Mouse (Mus musculus) adrenal gland (tissue): ENCODE measurements at regions not wholly inside any gene's neighbourhood (a gene's known extent, or its start where the extent isn't known, plus 50 kb on each side); places are given as distances from the start of the nearest gene placed in this dataset.

ENCODE experiments used
- intact Hi-C: fragments of 180-260 bp; cut with DNase I; formaldehyde crosslinking; loops from one replicate; pipeline ENCODE4 v1.15.1; 2025

DNA sequence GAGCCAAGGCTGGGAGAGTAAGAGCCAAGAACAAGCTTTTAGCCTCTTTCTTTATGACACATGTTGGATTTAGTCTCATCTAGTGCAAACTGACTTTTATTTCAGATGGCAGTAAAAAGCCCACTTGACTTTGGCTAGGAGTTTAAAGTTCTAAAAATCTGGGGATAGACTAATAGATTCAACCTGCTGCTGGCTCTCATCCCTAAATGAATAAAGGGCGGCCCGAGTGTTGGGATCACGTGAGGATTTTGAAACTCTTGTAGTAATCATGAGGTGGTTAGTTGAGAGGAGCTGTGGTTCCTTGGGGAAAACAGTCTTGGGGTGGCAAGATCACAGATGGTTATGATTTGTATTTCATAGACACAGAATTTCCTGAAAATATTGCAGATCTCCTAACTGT is 975.9 kb downstream of the Robo2 start:
- intact Hi-C loops, result no loop called here

DNA sequence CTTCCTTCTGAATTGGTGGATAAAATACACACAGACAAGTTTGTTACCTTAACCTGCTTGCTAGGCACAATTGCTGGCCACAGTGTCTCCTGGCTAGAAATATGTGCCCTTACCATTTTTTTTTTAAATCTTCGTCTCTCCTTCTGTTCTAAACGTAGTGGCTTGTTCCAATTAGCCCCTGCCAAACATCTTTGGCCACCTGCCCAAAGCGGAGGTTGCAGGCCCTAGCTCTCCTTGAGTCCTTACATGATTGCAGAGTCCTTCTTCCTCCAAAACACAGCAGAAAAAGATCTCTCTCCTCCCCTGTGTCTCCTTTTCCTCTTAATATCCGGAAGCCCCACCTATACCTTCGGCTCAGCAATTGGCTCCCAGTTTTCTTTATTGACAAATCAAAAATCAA is 986.8 kb downstream of the Robo2 start:
- intact Hi-C loops, result no loop called here

DNA sequence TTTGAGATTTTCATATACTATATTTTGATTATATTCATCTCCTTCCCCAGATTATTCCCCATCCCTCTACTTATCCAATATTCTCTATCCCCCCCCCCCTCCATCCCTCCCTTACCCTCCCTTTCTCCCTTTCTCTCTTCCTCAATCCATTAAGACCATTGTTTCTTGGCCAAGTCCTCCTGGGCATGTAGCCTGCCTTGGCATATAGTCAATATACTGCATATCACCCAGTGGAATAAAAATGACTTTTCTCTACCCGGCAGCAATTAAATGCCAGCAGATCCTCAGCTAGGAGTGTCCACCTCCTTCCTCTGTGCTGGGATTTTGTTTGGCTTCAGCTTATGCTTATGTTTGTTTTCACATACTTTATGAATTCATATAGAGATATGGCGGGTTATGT is 987.3 kb downstream of the Robo2 start:
- intact Hi-C loops, result no loop called here

DNA sequence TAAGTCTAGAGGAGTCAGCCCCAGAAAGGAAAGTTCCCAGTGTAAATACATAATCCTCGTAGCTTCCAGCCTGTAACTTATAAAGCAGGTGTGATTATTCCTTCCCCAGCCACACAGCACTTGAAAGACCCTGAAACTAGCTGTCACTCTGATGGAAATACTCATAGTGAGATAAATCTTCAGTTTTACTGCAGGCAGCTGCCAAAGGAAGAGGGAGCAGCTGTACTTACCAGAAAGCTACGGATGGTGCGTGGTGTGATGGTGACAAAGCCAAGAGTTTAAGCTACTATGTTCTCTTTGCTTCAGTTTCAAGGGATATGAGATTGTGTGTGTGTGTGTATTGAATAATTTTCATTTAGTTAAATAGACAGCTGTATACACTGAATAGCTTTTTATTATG is 1007.1 kb downstream of the Robo2 start:
- intact Hi-C loops, result no loop called here

DNA sequence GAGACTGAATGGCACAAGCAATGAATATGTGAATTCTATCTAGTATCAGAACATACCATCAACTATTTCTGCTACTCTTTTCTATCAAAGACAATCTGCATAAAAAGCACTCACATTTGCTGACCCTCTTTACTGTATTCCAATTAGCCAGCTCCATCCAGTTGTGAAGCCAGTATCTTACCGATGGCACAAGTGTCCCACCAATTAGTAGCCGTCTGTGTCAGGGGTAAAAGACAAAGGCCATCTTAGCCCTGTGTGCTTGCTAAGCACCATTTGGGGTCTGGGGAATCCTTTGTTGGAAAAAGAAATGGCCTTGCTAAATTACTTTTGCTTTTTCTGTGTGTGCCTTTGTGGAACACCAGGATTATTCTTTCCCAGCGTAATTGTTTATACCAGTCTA is 1007.5 kb downstream of the Robo2 start:
- intact Hi-C loops, result no loop called here

- intact Hi-C loops, result no loop called here
Observed at GRCm38 (mm10) chr16:73379056-73379455, 1032.6 kb downstream of the Robo2 start.

DNA sequence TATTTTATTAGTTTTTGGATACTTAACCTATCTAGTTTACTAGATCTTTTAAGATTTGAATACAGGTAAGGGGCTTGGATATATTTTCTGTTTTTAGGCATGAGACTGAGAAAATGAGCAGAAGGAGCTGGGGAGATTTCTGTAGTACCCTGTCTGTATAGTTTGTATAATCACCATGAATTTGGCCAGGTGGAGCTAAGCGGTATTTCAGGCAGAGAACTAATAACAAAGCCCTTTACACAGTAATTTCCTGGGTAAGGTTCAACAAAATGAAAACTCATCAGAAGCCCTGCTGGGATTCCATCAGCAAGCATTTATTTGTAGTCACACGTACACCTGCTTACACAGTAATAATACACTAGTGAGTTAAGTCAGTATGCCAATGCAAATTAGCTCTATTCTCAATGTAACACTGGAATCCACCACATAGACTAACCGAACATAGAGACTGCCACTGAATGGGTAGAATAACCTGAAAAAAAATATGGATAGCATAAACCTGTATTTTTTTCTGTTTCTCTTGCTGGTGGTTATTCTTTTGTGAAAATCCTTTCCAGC is 1036.9 kb downstream of the Robo2 start:
- intact Hi-C loops, result no loop called here

GRCm38 (mm10) chr16:73368607-73369233 is 1042.9 kb downstream of the Robo2 start:
- intact Hi-C loops, result no loop called here

DNA sequence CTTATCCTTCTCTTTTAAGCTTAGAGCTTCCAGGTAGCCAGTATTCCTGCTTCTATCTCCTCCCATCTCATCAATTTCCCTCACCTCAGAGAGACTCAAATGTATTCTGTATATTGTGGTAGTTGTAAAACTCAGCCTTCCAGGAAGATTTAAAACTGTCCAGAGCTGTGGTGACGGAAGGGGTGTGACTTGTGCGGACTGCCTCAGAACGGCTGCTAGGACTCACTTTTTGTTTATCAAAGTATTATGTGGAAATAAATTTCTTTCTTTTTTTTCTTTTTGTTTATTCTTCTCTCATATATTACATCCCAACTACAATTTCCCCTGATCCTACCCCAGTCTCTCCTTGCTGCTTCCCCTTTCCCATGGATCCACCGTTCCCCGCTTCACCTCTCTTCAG is 1043.7 kb downstream of the Robo2 start:
- intact Hi-C loops, result no loop called here

DNA sequence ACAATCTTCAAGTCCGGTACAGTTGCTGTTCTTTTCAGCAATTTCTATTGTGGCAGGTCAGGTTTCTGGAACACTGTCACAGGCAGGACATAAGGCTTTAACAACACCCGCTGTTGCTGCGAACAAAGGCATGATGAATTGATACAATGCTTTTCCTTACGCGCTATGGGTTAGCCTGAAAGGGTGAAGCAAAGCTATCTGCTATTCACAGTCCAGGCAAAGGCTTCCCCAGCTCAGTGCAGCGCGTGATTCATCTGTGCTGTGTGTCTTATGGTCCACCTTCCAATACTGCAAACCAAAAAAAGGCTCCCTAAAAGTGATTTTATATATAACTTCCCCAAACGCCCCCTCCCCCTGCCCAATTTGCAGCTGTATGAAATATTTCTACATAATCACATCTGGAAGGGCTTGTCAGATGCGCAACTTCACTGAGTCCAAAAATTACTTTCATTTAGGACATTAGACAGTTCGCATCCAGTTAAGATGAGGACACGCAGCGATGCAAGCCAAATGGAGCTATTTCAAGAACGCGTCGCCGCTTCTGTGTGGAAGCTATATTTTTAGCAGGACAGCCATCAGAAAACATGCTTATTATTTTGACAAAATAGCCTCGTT is 1044.3 kb downstream of the Robo2 start:
- intact Hi-C loops, result no loop called here

GRCm38 (mm10) chr16:73350698-73351097 is 1042.6 kb downstream of the Robo1 start:
- intact Hi-C loops, result no loop called here

DNA sequence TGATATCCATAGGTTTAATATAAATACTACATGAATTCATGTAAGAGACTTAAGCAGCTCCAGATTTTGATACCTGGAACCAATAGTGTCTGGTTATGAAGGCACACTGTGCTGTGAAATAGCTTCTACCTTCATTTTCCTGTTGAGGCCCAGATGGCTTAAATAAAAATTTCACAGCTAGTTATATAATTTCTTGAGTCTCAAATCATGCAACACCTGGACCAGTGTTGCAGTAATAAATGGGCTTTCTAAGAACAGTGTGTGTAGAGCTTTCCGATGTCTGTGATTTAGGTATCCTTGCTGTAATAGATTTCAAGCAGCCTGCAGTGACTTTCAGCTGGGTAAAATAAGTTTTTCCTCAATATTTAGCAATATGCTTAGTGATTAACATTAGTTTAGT is 1035.8 kb downstream of the Robo1 start:
- intact Hi-C loops, result no loop called here

GRCm38 (mm10) chr16:73343531-73343930 is 1035.4 kb downstream of the Robo1 start:
- intact Hi-C loops, result no loop called here

DNA sequence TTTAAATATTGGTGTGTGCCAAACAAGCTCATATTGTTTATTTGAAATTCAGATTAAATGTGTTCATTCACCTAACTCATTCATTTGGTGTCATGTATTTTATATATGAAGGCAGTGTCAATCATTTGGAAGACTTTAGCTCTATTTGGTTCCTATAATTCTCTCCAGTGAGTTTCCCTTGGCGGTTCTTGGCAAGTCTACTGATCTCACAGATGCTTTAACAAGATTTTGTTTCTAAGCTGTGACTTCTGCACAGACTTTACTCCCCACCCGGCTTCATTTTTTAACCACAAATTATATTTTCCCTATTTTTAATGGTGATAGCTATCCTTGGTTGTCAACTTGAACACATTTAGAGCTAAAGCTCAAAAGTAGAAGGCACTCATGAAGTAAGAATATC is 1009.5 kb downstream of the Robo1 start:
- intact Hi-C loops, result no loop called here

GRCm38 (mm10) chr16:73310096-73310495 is 1002.0 kb downstream of the Robo1 start:
- intact Hi-C loops, result no loop called here

- intact Hi-C loops, result no loop called here
Observed at GRCm38 (mm10) chr16:73279951-73280350, 971.8 kb downstream of the Robo1 start.

- intact Hi-C loops, result no loop called here
Observed at GRCm38 (mm10) chr16:73259691-73260090, 951.6 kb downstream of the Robo1 start.

GRCm38 (mm10) chr16:73259283-73259682 is 951.2 kb downstream of the Robo1 start:
- intact Hi-C loops, result no loop called here

DNA sequence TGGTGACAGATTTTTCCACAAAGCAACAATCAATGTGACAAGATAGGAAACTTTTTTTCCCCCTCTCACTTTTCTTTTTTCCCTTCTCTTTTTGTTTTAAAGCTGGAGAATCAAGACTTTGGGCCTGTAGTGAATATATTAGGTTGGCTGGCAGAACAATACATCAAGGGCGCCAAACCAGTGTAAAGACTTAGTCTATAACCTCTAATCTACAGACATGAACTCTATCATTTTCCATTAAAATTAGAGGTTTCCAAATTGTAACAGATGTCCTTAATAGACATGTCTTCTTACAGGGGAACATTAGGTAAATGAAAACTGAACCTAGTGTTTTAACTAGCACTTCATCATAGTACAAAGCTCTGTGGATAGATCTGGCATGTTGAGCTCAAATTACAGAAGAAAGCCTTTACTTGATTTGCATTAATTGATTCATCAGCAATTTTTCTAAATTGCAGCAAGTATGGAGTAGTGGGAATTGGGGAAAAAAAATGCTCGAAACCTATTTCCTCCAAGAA is 937.0 kb downstream of the Robo1 start:
- intact Hi-C loops, result no loop called here

DNA sequence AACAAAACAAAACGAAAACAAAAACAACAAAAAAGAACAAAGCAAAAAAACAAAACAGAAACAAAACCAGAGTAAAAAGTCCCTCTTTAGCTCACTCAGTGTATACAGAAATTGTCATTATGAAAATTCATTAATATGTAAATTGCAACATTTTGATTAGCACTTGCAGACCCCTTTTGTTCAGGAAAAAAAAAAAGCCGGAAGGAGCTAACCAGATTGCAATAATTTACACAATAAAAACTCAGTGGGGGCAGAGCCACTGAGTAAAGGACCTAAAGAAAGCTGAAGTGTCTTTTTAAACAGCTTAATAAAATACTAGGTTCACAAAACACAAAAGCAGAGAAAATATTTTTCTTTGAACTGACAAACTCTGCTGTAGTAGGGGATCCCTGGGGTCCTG is 922.5 kb downstream of the Robo1 start:
- intact Hi-C loops, result no loop called here

DNA sequence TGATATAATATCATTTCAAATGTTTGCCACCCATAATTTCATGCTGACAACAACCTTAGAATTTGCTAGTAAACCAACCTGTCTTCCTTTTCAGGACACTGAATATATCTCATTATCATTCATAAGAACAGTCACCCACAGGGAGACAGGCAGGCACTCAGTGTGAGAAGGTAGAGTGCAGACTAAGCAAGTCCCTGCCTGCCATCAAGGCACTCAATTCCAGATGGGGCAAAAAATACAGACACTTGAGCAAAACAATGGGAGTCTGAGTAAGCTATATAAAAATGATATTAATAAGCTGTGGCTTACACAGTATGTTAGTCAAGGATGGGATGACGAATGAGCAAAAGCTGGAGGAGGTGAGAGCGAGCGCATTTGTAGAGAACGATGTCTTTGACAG is 909.4 kb downstream of the Robo1 start:
- intact Hi-C loops, result no loop called here

DNA sequence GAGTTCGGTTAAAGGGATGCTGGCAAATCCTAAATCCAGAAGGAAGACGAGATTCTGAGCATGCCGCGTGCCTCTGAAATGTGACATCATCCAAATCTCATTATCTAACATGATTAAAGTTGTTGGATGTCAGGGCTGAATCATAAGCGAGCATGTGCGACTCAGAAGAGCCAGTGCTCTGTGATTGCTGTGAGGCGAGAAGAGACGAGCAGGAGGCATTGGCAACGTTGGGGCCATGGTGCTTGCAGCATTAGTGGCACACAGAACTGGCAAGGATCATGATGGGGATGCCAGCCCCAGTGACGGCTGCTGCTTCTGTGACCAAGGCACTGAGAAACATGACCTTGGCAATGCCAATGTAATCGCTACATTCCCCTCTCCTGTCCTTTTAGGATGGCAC is 895.4 kb downstream of the Robo1 start:
- intact Hi-C loops, result no loop called here

DNA sequence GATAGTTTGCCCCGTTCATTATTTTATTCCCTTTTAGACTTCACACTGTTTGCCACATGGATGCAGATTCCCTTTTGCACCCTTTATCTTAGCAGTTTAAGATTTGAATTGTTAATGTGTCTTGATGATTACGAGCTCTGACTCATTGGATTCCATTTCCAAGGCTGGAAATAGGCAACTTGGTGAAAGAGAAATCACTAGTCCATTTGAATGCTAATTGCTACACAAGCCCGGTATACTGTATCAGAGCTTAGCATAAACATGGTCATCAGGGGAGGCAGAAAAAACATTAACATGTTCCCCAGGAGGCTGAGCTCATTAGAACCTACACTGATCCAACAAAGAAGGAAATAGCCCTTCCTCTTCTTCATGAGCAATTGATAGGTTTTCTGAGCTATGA is 892.9 kb downstream of the Robo1 start:
- intact Hi-C loops, result no loop called here
